Mouse (Mus musculus): ENCODE measurements around the gene Fndc3b.

GRCm38 (mm10) chr3:27725752-27726151 lies 14.6 kb upstream of the Fndc3b start:
- no peak for TF ChIP-seq TAL1 (IDR thresholded peaks at IDR 0.05; ENCODE audit: low read length)
- TF ChIP-seq GATA1 (IDR thresholded peaks at IDR 0.05; ENCODE audit: low read length) = no peak
